Comparison of ENCODE assay signal across 13 mouse cellular contexts in the genomic region with DNA sequence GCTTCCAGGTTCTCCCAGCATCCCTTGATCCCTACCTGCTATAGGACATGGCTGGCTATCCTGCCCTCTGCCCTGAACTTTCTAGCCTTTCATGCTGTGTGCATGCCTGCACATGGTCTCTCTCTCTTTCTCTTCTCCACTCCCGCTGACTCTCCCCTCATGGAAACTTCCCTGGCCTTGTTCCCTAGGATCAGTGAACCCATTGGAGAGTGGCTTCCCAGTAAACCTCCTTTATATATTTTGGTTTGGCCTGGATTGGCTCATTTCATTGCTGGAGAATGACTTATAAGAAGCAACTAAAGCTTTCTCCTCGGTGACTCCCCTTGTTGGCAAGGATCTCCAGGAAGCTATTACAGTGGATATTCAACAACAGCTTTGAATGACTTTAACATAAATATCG.
"Had no signal": no experiment of that assay in that cellular context is flagged by ENCODE, and none has a peak within 500 bp of the region (broad histone marks: within the 10 kb centered on the region; RNA-seq: fewer than 3 reads in every experiment).

No protein-coding gene starts in this region.

- H3K4me3 ChIP-seq: lung, embryonic 15.5 days; megakaryocyte, embryonic 14.5 days; midbrain, embryonic 13.5 days; midbrain, embryonic 15.5 days; neural tube, embryonic 12.5 days; stomach, embryonic 15.5 days had no signal

- H3K36me3 ChIP-seq: lung, embryonic 15.5 days; midbrain, embryonic 13.5 days; midbrain, embryonic 15.5 days; neural tube, embryonic 12.5 days; stomach, embryonic 15.5 days had no signal

- H3K27ac ChIP-seq: lung, embryonic 15.5 days; macrophage; midbrain, embryonic 13.5 days; midbrain, embryonic 15.5 days; neural tube, embryonic 12.5 days; stomach, embryonic 15.5 days; stomach, postnatal 0 days had no signal

- H3K9me3 ChIP-seq: lung, embryonic 15.5 days; midbrain, embryonic 15.5 days; stomach, embryonic 15.5 days had no signal

- H3K4me2 ChIP-seq: lung, embryonic 15.5 days; midbrain, embryonic 11.5 days; midbrain, embryonic 13.5 days; midbrain, embryonic 15.5 days; neural tube, embryonic 12.5 days; stomach, embryonic 15.5 days had no signal

- H3K4me1 ChIP-seq: lung, embryonic 15.5 days; megakaryocyte, embryonic 14.5 days; midbrain, embryonic 13.5 days; midbrain, embryonic 15.5 days; neural tube, embryonic 12.5 days; stomach, embryonic 15.5 days had no signal

- H3K27me3 ChIP-seq: lung, embryonic 15.5 days; midbrain, embryonic 13.5 days; midbrain, embryonic 15.5 days; neural tube, embryonic 12.5 days; stomach, embryonic 15.5 days had no signal

- ATAC-seq: midbrain, embryonic 13.5 days; midbrain, embryonic 15.5 days had no signal

- DNase-seq: right cerebral cortex, postnatal 14 days; thymus, adult 2 months; thymus, postnatal 25 days; thymus, postnatal 4 days had no signal

- H3K9ac ChIP-seq: lung, embryonic 15.5 days; midbrain, embryonic 13.5 days; midbrain, embryonic 15.5 days; neural tube, embryonic 12.5 days; stomach, embryonic 15.5 days had no signal
